Mouse (Mus musculus): ENCODE measurements around the gene Arhgap18.

The Arhgap18 gene

GRCm38 (mm10) chr10:26780581-26780980 lies 27.4 kb downstream of the Arhgap18 start:
- DNase-seq = no peak

GRCm38 (mm10) chr10:26789680-26790079 lies 36.5 kb downstream of the Arhgap18 start:
- no peak for DNase-seq

- no peak for DNase-seq
These were observed 38.6 kb downstream of the Arhgap18 start for GRCm38 (mm10) chr10:26791810-26792209.

- no peak for DNase-seq
These were observed 39.8 kb downstream of the Arhgap18 start for GRCm38 (mm10) chr10:26793013-26793412.

- DNase-seq = no peak
These were observed 43.4 kb downstream of the Arhgap18 start for GRCm38 (mm10) chr10:26796432-26797286.

- peak; percentile 47 for DNase-seq
These were observed 44.1 kb downstream of the Arhgap18 start for GRCm38 (mm10) chr10:26797287-26797672.

GRCm38 (mm10) chr10:26798752-26799411 lies 45.7 kb downstream of the Arhgap18 start:
- DNase-seq = peak; percentile 31

- peak; percentile 74 for DNase-seq
These were observed 46.4 kb downstream of the Arhgap18 start for GRCm38 (mm10) chr10:26799562-26800051.

GRCm38 (mm10) chr10:26804351-26804983 lies 51.2 kb downstream of the Arhgap18 start:
- DNase-seq = no peak

GRCm38 (mm10) chr10:26805007-26805406 lies 51.8 kb downstream of the Arhgap18 start:
- no peak for DNase-seq

- peak; percentile 52 for DNase-seq
These were observed 52.9 kb downstream of the Arhgap18 start for GRCm38 (mm10) chr10:26806092-26806491.

- DNase-seq = no peak
These were observed 56.8 kb downstream of the Arhgap18 start for GRCm38 (mm10) chr10:26810059-26810458.

GRCm38 (mm10) chr10:26810810-26811209 lies 57.6 kb downstream of the Arhgap18 start:
- DNase-seq = no peak

- DNase-seq = no peak
These were observed 58.1 kb downstream of the Arhgap18 start for GRCm38 (mm10) chr10:26811342-26811741.

- DNase-seq = peak; percentile 11
These were observed 62.4 kb downstream of the Arhgap18 start for GRCm38 (mm10) chr10:26815646-26816045.

- no peak for DNase-seq
These were observed 67.1 kb downstream of the Arhgap18 start for GRCm38 (mm10) chr10:26820326-26820725.

- DNase-seq = no peak
These were observed 67.7 kb downstream of the Arhgap18 start for GRCm38 (mm10) chr10:26820936-26821335.

- DNase-seq = no peak
These were observed 70.8 kb downstream of the Arhgap18 start for GRCm38 (mm10) chr10:26823997-26824396.

- DNase-seq = no peak
These were observed 72.1 kb downstream of the Arhgap18 start for GRCm38 (mm10) chr10:26825246-26825889.

- DNase-seq = no peak
These were observed 74.1 kb downstream of the Arhgap18 start for GRCm38 (mm10) chr10:26827315-26827714.

- peak; percentile 59 for DNase-seq
These were observed 75.4 kb downstream of the Arhgap18 start for GRCm38 (mm10) chr10:26828412-26829137.

- no peak for DNase-seq
These were observed 78.8 kb downstream of the Arhgap18 start for GRCm38 (mm10) chr10:26832068-26832467.
